Mouse (Mus musculus) hindlimb bud, embryonic 11.5 days (tissue): ENCODE data around the gene Dgkh.
"Not testable (repeated sequence)": the region's sequence is repeated elsewhere in the genome, so short reads cannot be mapped to it uniquely, and the experiment has no call there.

Experiments used
- DNase-seq: peaks from one replicate; pipeline ENCODE4 v3.0.0-alpha.2; 2012; ENCODE audit warnings: low read depth, low spot score; ENCODE audit errors: extremely low spot score

Gene Dgkh

GRCm38 (mm10) chr14:78732617-78733312 is at the start of gene Dgkh:
Gene Dgkh (minus strand): TSS chr14:78732776.
- no peak for DNase-seq

- no peak for DNase-seq
Measured at GRCm38 (mm10) chr14:78777215-78777614, 44.6 kb upstream of the Dgkh start.

GRCm38 (mm10) chr14:78776659-78777058 is 44.1 kb upstream of the Dgkh start:
- no peak for DNase-seq

- no peak for DNase-seq
Measured at GRCm38 (mm10) chr14:78775699-78776098, 43.1 kb upstream of the Dgkh start.

- DNase-seq = no peak
Measured at GRCm38 (mm10) chr14:78775226-78775625, 42.6 kb upstream of the Dgkh start.

GRCm38 (mm10) chr14:78770457-78770856 is 37.9 kb upstream of the Dgkh start:
- no peak for DNase-seq

GRCm38 (mm10) chr14:78761064-78761463 is 28.5 kb upstream of the Dgkh start:
- no peak for DNase-seq

- no peak for DNase-seq
Measured at GRCm38 (mm10) chr14:78759491-78759890, 26.9 kb upstream of the Dgkh start.

- no peak for DNase-seq
Measured at GRCm38 (mm10) chr14:78755316-78755715, 22.7 kb upstream of the Dgkh start.

- DNase-seq = no peak
Measured at GRCm38 (mm10) chr14:78748692-78749091, 16.1 kb upstream of the Dgkh start.

GRCm38 (mm10) chr14:78747969-78748651 is 15.5 kb upstream of the Dgkh start:
- no peak for DNase-seq

- DNase-seq = no peak
Measured at GRCm38 (mm10) chr14:78747454-78747853, 14.9 kb upstream of the Dgkh start.

- no peak for DNase-seq
Measured at GRCm38 (mm10) chr14:78734605-78735004, 2.0 kb upstream of the Dgkh start.

- DNase-seq = not testable (repeated sequence)
Measured at GRCm38 (mm10) chr14:78734203-78734602, 1.6 kb upstream of the Dgkh start.

- DNase-seq = no peak
Measured at GRCm38 (mm10) chr14:78733366-78734076, 945 bp upstream of the Dgkh start.

GRCm38 (mm10) chr14:78731852-78732616 is 542 bp downstream of the Dgkh start:
- DNase-seq = no peak

GRCm38 (mm10) chr14:78731240-78731639 is 1.3 kb downstream of the Dgkh start:
- no peak for DNase-seq

- no peak for DNase-seq
Measured at GRCm38 (mm10) chr14:78725976-78726375, 6.6 kb downstream of the Dgkh start.

GRCm38 (mm10) chr14:78725307-78725956 is 7.1 kb downstream of the Dgkh start:
- no peak for DNase-seq

- DNase-seq = no peak
Measured at GRCm38 (mm10) chr14:78724414-78725306, 7.9 kb downstream of the Dgkh start.
